Mouse (Mus musculus): Measurements from ENCODE around the gene Vsig8.

Gene Vsig8

GRCm38 (mm10) chr1:172555638-172556037, at the start of gene Vsig8:
Vsig8 (plus strand) TSS chr1:172555938.
- DNase-seq (ENCODE audit: extremely low read depth, low read depth) = no peak

- no peak for DNase-seq (ENCODE audit: extremely low read depth, low read depth)
Measured at GRCm38 (mm10) chr1:172507001-172507400, 48.7 kb upstream of the Vsig8 start.

GRCm38 (mm10) chr1:172507701-172508100, 48.0 kb upstream of the Vsig8 start:
- DNase-seq (ENCODE audit: extremely low read depth, low read depth) = no peak

GRCm38 (mm10) chr1:172508172-172508571, 47.6 kb upstream of the Vsig8 start:
- peak; percentile 38 for DNase-seq (ENCODE audit: extremely low read depth, low read depth)

- no peak for DNase-seq (ENCODE audit: extremely low read depth, low read depth)
Measured at GRCm38 (mm10) chr1:172509235-172509634, 46.5 kb upstream of the Vsig8 start.

GRCm38 (mm10) chr1:172509983-172510382, 45.8 kb upstream of the Vsig8 start:
- no peak for DNase-seq (ENCODE audit: extremely low read depth, low read depth)

GRCm38 (mm10) chr1:172510421-172510972, 45.2 kb upstream of the Vsig8 start:
- no peak for DNase-seq (ENCODE audit: extremely low read depth, low read depth)

GRCm38 (mm10) chr1:172512962-172513361, 42.8 kb upstream of the Vsig8 start:
- DNase-seq (ENCODE audit: extremely low read depth, low read depth) = no peak

- DNase-seq (ENCODE audit: extremely low read depth, low read depth) = peak; percentile 91
Measured at GRCm38 (mm10) chr1:172513525-172514212, 42.1 kb upstream of the Vsig8 start.

- DNase-seq (ENCODE audit: extremely low read depth, low read depth) = no peak
Measured at GRCm38 (mm10) chr1:172514213-172514529, 41.6 kb upstream of the Vsig8 start.

GRCm38 (mm10) chr1:172514551-172515268, 41.0 kb upstream of the Vsig8 start:
- no peak for DNase-seq (ENCODE audit: extremely low read depth, low read depth)

- peak; percentile 81 for DNase-seq (ENCODE audit: extremely low read depth, low read depth)
Measured at GRCm38 (mm10) chr1:172515396-172515795, 40.3 kb upstream of the Vsig8 start.

- no peak for DNase-seq (ENCODE audit: extremely low read depth, low read depth)
Measured at GRCm38 (mm10) chr1:172518013-172518412, 37.7 kb upstream of the Vsig8 start.

GRCm38 (mm10) chr1:172519644-172520043, 36.1 kb upstream of the Vsig8 start:
- DNase-seq (ENCODE audit: extremely low read depth, low read depth) = no peak

- DNase-seq (ENCODE audit: extremely low read depth, low read depth) = no peak
Measured at GRCm38 (mm10) chr1:172520576-172521440, 34.9 kb upstream of the Vsig8 start, which contains the start of gene Cfap45. Cfap45 (plus strand) TSS chr1:172520801.

GRCm38 (mm10) chr1:172522524-172522923, 33.2 kb upstream of the Vsig8 start:
- DNase-seq (ENCODE audit: extremely low read depth, low read depth) = no peak

- no peak for DNase-seq (ENCODE audit: extremely low read depth, low read depth)
Measured at GRCm38 (mm10) chr1:172523699-172524101, 32.0 kb upstream of the Vsig8 start.

GRCm38 (mm10) chr1:172525027-172525764, 30.5 kb upstream of the Vsig8 start:
- DNase-seq (ENCODE audit: extremely low read depth, low read depth) = no peak

GRCm38 (mm10) chr1:172525971-172526370, 29.8 kb upstream of the Vsig8 start:
- DNase-seq (ENCODE audit: extremely low read depth, low read depth) = no peak

- DNase-seq (ENCODE audit: extremely low read depth, low read depth) = peak; percentile 92
Measured at GRCm38 (mm10) chr1:172526380-172527081, 29.2 kb upstream of the Vsig8 start.

Data from MEL-GATA-1-ER (cell line).